Mouse (Mus musculus) thymus, adult 2 months (tissue): ENCODE measurements around the gene Olfr995.

Experiments
- CTCF ChIP-seq: fragments of 200-500 bp; IDR thresholded peaks from 2 replicates; pipeline ENCODE4 v1.5.1; 2012; ENCODE audit warnings: mild to moderate bottlenecking, control low read depth, low read length, moderate library complexity, borderline replicate concordance; ENCODE audit not compliant: control insufficient read depth, poor library complexity, insufficient read depth; ENCODE audit errors: extremely low read depth
- POLR2A ChIP-seq: fragments of 200-500 bp; IDR thresholded peaks from 2 replicates; pipeline ENCODE4 v1.6.1; 2012; ENCODE audit warnings: mild to moderate bottlenecking, low read length, control low read depth, moderate library complexity; ENCODE audit not compliant: control insufficient read depth, poor library complexity, insufficient read depth; ENCODE audit errors: extremely low read depth

GRCm38 (mm10) chr2:85425893-85426292 lies 17.5 kb downstream of the Olfr995 start:
- TF ChIP-seq POLR2A = no peak
- no peak for TF ChIP-seq CTCF
